ENCODE assay signal across 7 mouse cellular contexts in genomic region chr6:4003890-4004306, GRCm38 (mm10). TPM values are rescaled to one million over a fixed set of nuclear protein-coding genes. Genes with fewer than 3 reads are reported as not detected.
A peak's percentile ranks its signal among the peaks of the same experiment; 100 is the strongest.
DNase-seq lines count a peak whose midpoint lies in the region; ATAC-seq and TF ChIP-seq lines count a peak whose summit lies in the region.

Gene Gng11, plus strand, starts transcription at chr6:4003904.

- peak within 1 kb of the TSS; percentile 42 for H3K4me3 ChIP-seq in bone marrow, adult 2 months (replicated peaks; ENCODE audit: control insufficient read depth, low read depth, low read length)
- H3K4me3 ChIP-seq in embryonic facial prominence, embryonic 12.5 days = peak within 1 kb of the TSS; percentile 42
- H3K4me3 ChIP-seq in heart, adult 2 months = peak within 1 kb of the TSS; percentile 66
- peak within 1 kb of the TSS; percentile 38 for H3K4me3 ChIP-seq in limb, embryonic 11.5 days (ENCODE audit: low read depth, low read length)
- H3K4me3 ChIP-seq in midbrain, embryonic 10.5 days = peak within 1 kb of the TSS; percentile 58

- no peaks in the 10 kb centered on the region for H3K36me3 ChIP-seq in embryonic facial prominence, embryonic 12.5 days
- peaks cover 17% of the 10 kb centered on the region for H3K36me3 ChIP-seq in heart, adult 2 months (ENCODE audit: control insufficient read depth, insufficient read depth, low read length)
- H3K36me3 ChIP-seq in limb, embryonic 11.5 days (ENCODE audit: control insufficient read depth, insufficient read depth, low read length) = no peaks in the 10 kb centered on the region
- H3K36me3 ChIP-seq in midbrain, embryonic 10.5 days = no peaks in the 10 kb centered on the region

- H3K4me1 ChIP-seq in bone marrow, adult 2 months (ENCODE audit: control insufficient read depth, insufficient read depth, low read length) = no peaks in the 10 kb centered on the region
- no peaks in the 10 kb centered on the region for H3K4me1 ChIP-seq in embryonic facial prominence, embryonic 12.5 days
- peaks cover 7% of the 10 kb centered on the region for H3K4me1 ChIP-seq in heart, adult 2 months (ENCODE audit: control insufficient read depth, insufficient read depth, low read length)
- H3K4me1 ChIP-seq in limb, embryonic 11.5 days (ENCODE audit: control insufficient read depth, insufficient read depth, low read length) = no peaks in the 10 kb centered on the region
- peaks cover 7% of the 10 kb centered on the region for H3K4me1 ChIP-seq in midbrain, embryonic 10.5 days

- peaks cover 2% of the 10 kb centered on the region; the same call in 1 of the 2 replicates for H3K79me2 ChIP-seq in heart, adult 2 months (replicated peaks; ENCODE audit: control insufficient read depth, insufficient read depth, low read length)

- peak within 1 kb of the TSS; percentile 60 for H3K9ac ChIP-seq in embryonic facial prominence, embryonic 12.5 days
- H3K9ac ChIP-seq in heart, adult 2 months (ENCODE audit: low read depth, low read length) = peak within 1 kb of the TSS; percentile 79
- H3K9ac ChIP-seq in limb, embryonic 11.5 days (ENCODE audit: low read length) = peak within 1 kb of the TSS; percentile 87

- WGBS in bone marrow, adult 2 months = 2% methylated on average over 19 of the region's 19 CpGs
- WGBS in embryonic facial prominence, embryonic 12.5 days = 2% methylated on average over 19 of the region's 19 CpGs
- under 1% methylated on average over 19 of the region's 19 CpGs for WGBS in heart, adult 2 months
- 3% methylated on average over 19 of the region's 19 CpGs for WGBS in limb, embryonic 11.5 days
- 2% methylated on average over 19 of the region's 19 CpGs for WGBS in midbrain, embryonic 10.5 days

- DNase-seq in heart, adult 2 months = peak; percentile 90 to 92
- DNase-seq in kidney, adult 18-20 months = peak; percentile 77
- peak; percentile 72 for DNase-seq in limb, embryonic 11.5 days (ENCODE audit: low spot score)
- DNase-seq in midbrain, embryonic 10.5 days (ENCODE audit: low spot score) = peak; percentile 63
- peak; percentile 2 to 3 for DNase-seq in spleen, postnatal 36 days (ENCODE audit: low spot score in 2 of 2)

- H3K4me2 ChIP-seq in embryonic facial prominence, embryonic 12.5 days (replicated peaks) = peak within 1 kb of the TSS; percentile 61
- peak within 1 kb of the TSS; percentile 76 for H3K4me2 ChIP-seq in limb, embryonic 11.5 days (ENCODE audit: low read depth, severe bottlenecking)

- no peaks in the 10 kb centered on the region for H3K27me3 ChIP-seq in embryonic facial prominence, embryonic 12.5 days
- H3K27me3 ChIP-seq in heart, adult 2 months (ENCODE audit: control insufficient read depth, insufficient read depth, low read length) = no peaks in the 10 kb centered on the region
- H3K27me3 ChIP-seq in limb, embryonic 11.5 days (ENCODE audit: control insufficient read depth, insufficient read depth, low read length) = no peaks in the 10 kb centered on the region
- H3K27me3 ChIP-seq in midbrain, embryonic 10.5 days (ENCODE audit: low read depth, poor library complexity, severe bottlenecking) = no peaks in the 10 kb centered on the region

- no peak for TF ChIP-seq CTCF in bone marrow, adult 2 months (IDR thresholded peaks at IDR 0.05; ENCODE audit: control insufficient read depth, insufficient read depth, low read length)
- TF ChIP-seq CTCF in heart, adult 2 months (IDR thresholded peaks at IDR 0.05) = no peak

- intact Hi-C loops in heart, adult 2 months (cut with DNase I) = loop anchor here (2.0 to 10.0 kb wide), 7 partner anchors 35 to 1491 kb away; partner anchors contain the start of genes Bet1, Pdk4 and Pon2

- peak; percentile 77 for ATAC-seq in embryonic facial prominence, embryonic 12.5 days (ENCODE audit: insufficient number of reproducible peaks, insufficient read depth, low FRiP score, low TSS enrichment)
- ATAC-seq in limb, embryonic 11.5 days (ENCODE audit: insufficient number of reproducible peaks, low FRiP score, low TSS enrichment, low read depth) = peak; percentile 81

- 0 out of 2 replicates have a peak, but pooled peaks have one; percentile 8 for TF ChIP-seq EP300 in heart, adult 2 months (IDR thresholded peaks at IDR 0.05; ENCODE audit: insufficient read depth, low read depth, low read length)

- no peaks in the 10 kb centered on the region for H3K9me3 ChIP-seq in embryonic facial prominence, embryonic 12.5 days
- no peaks in the 10 kb centered on the region for H3K9me3 ChIP-seq in limb, embryonic 11.5 days (ENCODE audit: control insufficient read depth, low read length)
- H3K9me3 ChIP-seq in midbrain, embryonic 10.5 days (replicated peaks) = no peaks in the 10 kb centered on the region

- TF ChIP-seq POLR2A in bone marrow, adult 2 months (IDR thresholded peaks at IDR 0.05; ENCODE audit: borderline replicate concordance, control insufficient read depth, low read depth, low read length) = no peak
- peak; percentile 61; the same call in 1 of the 2 replicates for TF ChIP-seq POLR2A in heart, adult 2 months (IDR thresholded peaks at IDR 0.05; ENCODE audit: insufficient read depth, low read depth, low read length)

- peak within 1 kb of the TSS; percentile 18 for H3K27ac ChIP-seq in bone marrow, adult 2 months (ENCODE audit: control insufficient read depth, insufficient read depth, low read depth, low read length, poor library complexity)
- peak within 1 kb of the TSS; percentile 61; the same call in 1 of the 2 replicates for H3K27ac ChIP-seq in embryonic facial prominence, embryonic 12.5 days
- H3K27ac ChIP-seq in heart, adult 2 months = peak within 1 kb of the TSS; percentile 86
- peak within 1 kb of the TSS; percentile 30; the same call in 1 of the 2 replicates for H3K27ac ChIP-seq in limb, embryonic 11.5 days (replicated peaks; ENCODE audit: low read depth, low read length)
- H3K27ac ChIP-seq in midbrain, embryonic 10.5 days (replicated peaks) = peak within 1 kb of the TSS; percentile 86

RNA-seq across cellular contexts. Expression of gene Gng11, which starts in this region (rescaled TPM):
- polyA plus RNA-seq in bone marrow, adult 2 months (2011; ENCODE audit: insufficient read depth, insufficient read length, low replicate concordance, missing spikeins) = 48.0 and 71.3 TPM in 2 replicates
- 63.7 and 67.5 TPM in 2 replicates for polyA plus RNA-seq in embryonic facial prominence, embryonic 12.5 days (2016; fragmentation: Nextera tagmentation; extraction: Ambion mirVana)
- 10 to 100 TPM; 51.2 to 77.2 TPM for total RNA-seq in heart, adult 2 months (2021)
- polyA plus RNA-seq in heart, adult 2 months (2012; rRNA removed) = 9.4 and 15.2 TPM in 2 replicates
- 44.2 and 46.6 TPM in 2 replicates for polyA plus RNA-seq in limb, embryonic 11.5 days (2014; fragmentation: Nextera tagmentation; extraction: Ambion mirVana)
- 31.4 and 32.5 TPM in 2 replicates for polyA plus RNA-seq in midbrain, embryonic 10.5 days (2016; fragmentation: Nextera tagmentation; extraction: Ambion mirVana)

Comparison
In these comparisons a context has a peak if more than half of its experiments do, and no peak if none do; other contexts are left out.
1. Peak in every context shown above with its lines: DNase-seq, ATAC-seq, H3K4me3 ChIP-seq and H3K27ac ChIP-seq.
2. H3K27ac ChIP-seq: peak in every context shown above with its lines; median percentile 86 in heart, adult 2 months; 86 in midbrain, embryonic 10.5 days; 61 in embryonic facial prominence, embryonic 12.5 days; 30 in limb, embryonic 11.5 days; 18 in bone marrow, adult 2 months.
3. DNase-seq: peak in every context shown above with its lines; median percentile 91 in heart, adult 2 months; 77 in kidney, adult 18-20 months; 72 in limb, embryonic 11.5 days; 63 in midbrain, embryonic 10.5 days; 2 in spleen, postnatal 36 days.